Mouse (Mus musculus) C2C12 (cell line): ENCODE measurements at regions not wholly inside any gene's neighbourhood (a gene's known extent, or its start where the extent isn't known, plus 50 kb on each side); places are given as distances from the start of the nearest gene placed in this dataset.

Source experiments
- H3K27me3 ChIP-seq: one replicate; pipeline ENCODE4 v1.6.1; 2011; ENCODE audit not compliant: control insufficient read depth, insufficient read depth, insufficient read length
- H3K36me3 ChIP-seq: one replicate; pipeline ENCODE4 v1.6.1; 2011; ENCODE audit not compliant: control insufficient read depth, insufficient read depth
- H3K4me3 ChIP-seq: one replicate; pipeline ENCODE4 v1.5.1; 2011; ENCODE audit warnings: mild to moderate bottlenecking, control low read depth; ENCODE audit not compliant: poor library complexity, insufficient read depth, severe bottlenecking
- H3K79me2 ChIP-seq: one replicate; pipeline ENCODE4 v1.6.1; 2011; ENCODE audit not compliant: control insufficient read depth, insufficient read depth
- H3K79me3 ChIP-seq: one replicate; pipeline ENCODE4 v1.6.1; 2011; ENCODE audit warnings: low read depth, control low read depth
- H3ac ChIP-seq: one replicate; pipeline ENCODE3; 2011; ENCODE audit warnings: low read depth; ENCODE audit not compliant: control insufficient read depth, insufficient read length
- CEBPB ChIP-seq: IDR thresholded peaks from one replicate; pipeline ENCODE4 v1.6.1; 2011; ENCODE audit warnings: low read depth, mild to moderate bottlenecking, control low read depth, moderate library complexity
- CTCF ChIP-seq: IDR thresholded peaks from one replicate; pipeline ENCODE4 v1.5.1; 2011; ENCODE audit not compliant: control insufficient read depth, insufficient read depth, insufficient read length
- FOSL1 ChIP-seq: IDR thresholded peaks from one replicate; pipeline ENCODE4 v1.8.0; 2011; ENCODE audit warnings: mild to moderate bottlenecking, low read length; ENCODE audit not compliant: poor library complexity, insufficient read depth, severe bottlenecking
- MAX ChIP-seq: IDR thresholded peaks from one replicate; pipeline ENCODE4 v1.6.1; 2011; ENCODE audit warnings: mild to moderate bottlenecking, control low read depth
- MYOD1 ChIP-seq: IDR thresholded peaks from one replicate; pipeline ENCODE4 v1.6.1; 2011; ENCODE audit warnings: low read depth; ENCODE audit not compliant: control insufficient read depth, insufficient read length
- MYOG ChIP-seq: IDR thresholded peaks from one replicate; pipeline ENCODE4 v1.6.1; 2011; ENCODE audit not compliant: control insufficient read depth, insufficient read length; ENCODE audit errors: extremely low read depth
- USF1 ChIP-seq: IDR thresholded peaks from one replicate; pipeline ENCODE4 v1.6.1; 2011; ENCODE audit warnings: low read depth, mild to moderate bottlenecking, control low read depth, moderate library complexity

DNA sequence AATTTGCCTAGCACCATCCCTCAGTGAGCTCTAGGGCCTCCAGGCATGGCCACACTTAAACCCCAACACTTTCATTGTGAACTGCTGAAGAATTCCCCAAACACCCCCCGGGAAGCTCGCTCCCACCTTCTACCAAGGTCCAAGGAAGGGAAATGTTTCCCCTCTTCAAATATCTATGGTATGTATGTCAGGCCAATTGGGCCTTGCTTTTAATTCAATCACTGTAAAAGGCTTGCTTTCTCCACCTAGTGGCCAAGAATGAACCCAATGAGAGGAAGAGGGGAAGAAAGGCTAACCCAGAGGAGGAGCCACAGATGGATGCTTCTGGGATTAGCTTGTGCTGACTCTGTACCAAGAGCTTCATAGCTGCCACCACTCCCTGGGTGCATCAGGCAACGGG, 336.3 kb upstream of the Tgfbr2 start:
- TF ChIP-seq MYOG, result no peak
- TF ChIP-seq USF1, result no peak
- TF ChIP-seq MYOD1, result no peak
- no peak for TF ChIP-seq CEBPB
- no peak for TF ChIP-seq MAX
- H3K4me3 ChIP-seq, result no peak overlapping the region
- no peak overlapping the region for H3ac ChIP-seq

DNA sequence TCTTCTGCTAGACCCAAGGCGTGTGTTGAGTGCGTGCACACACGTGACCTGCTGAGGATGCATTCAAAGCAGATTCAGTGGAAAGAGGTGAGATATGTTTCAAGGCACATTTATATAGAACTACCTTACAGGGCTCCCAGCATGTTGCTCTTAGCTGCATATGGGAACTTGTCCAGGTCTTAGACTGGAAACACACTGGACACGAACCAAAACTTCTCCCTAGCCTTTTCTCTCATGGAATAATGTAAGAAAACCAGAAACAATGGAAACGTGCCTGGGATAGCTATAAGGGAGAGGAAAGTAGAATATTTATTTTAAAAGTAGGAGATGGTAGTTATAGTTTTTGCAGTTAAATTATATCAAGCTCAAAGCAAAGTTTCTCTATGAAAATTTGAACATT, 332.6 kb upstream of the Tgfbr2 start:
- TF ChIP-seq FOSL1 (no peak), MAX (no peak), MYOG (no peak), CTCF (no peak), MYOD1 (no peak), CEBPB (no peak), USF1 (no peak)
- Histone ChIP-seq H3K79me3 (no peaks in the 10 kb centered on the region), H3ac (no peak overlapping the region), H3K36me3 (no peaks in the 10 kb centered on the region), H3K79me2 (no peaks in the 10 kb centered on the region), H3K4me3 (no peak overlapping the region), H3K27me3 (no peaks in the 10 kb centered on the region)

More for the DNA sequence above, 336.3 kb upstream of the Tgfbr2 start:
- Histone ChIP-seq H3K79me3 (no peaks in the 10 kb centered on the region), H3K79me2 (no peaks in the 10 kb centered on the region), H3K36me3 (no peaks in the 10 kb centered on the region), H3K27me3 (no peaks in the 10 kb centered on the region)

DNA sequence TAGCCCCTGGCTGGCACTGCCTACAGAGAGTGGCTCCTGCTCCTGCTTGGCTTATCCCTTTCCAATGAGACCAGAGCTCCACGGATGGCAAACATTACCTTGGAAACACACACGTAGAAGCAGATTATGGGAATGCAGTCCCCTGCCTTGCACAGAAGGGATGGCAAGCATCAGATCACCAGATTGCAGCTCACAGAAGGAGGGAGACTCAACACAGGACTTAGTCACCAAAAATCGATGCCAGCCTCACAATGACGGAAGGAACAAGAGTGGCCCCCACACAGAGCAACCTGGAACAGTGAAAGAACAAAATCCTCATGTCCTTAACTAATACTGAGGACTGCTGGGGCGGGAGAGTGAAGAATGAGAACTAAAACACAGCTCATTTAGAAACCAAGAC, 327.7 kb upstream of the Tgfbr2 start:
- no peaks in the 10 kb centered on the region for H3K36me3 ChIP-seq
- H3K27me3 ChIP-seq, result no peaks in the 10 kb centered on the region
- H3K4me3 ChIP-seq, result no peak overlapping the region
- TF ChIP-seq MYOD1 (no peak), CEBPB (no peak), MAX (no peak), CTCF (no peak), FOSL1 (no peak), USF1 (no peak), MYOG (no peak)
- H3K79me3 ChIP-seq, result no peaks in the 10 kb centered on the region
- no peak overlapping the region for H3ac ChIP-seq
- H3K79me2 ChIP-seq, result no peaks in the 10 kb centered on the region

DNA sequence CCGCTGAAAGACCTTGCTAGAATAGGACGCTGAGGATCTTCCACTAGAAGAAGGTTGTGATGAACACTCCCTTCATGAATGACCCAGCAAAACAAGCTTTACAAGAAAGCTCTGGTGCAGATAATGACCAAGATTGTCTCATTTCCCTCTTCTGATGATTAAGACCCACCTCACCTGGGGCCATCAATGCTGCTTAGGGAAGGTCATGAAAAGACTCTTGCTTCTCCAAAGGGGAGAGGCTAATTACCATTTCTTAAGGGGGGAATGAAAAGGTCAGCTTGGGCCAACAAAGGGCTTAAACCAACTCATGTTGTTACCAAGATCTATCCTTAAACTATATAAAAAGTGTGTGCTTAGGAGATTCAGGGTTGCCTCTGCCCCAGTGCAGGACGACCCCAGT, 325.8 kb upstream of the Tgfbr2 start:
- H3K79me2 ChIP-seq, result no peaks in the 10 kb centered on the region
- no peak overlapping the region for H3ac ChIP-seq
- H3K4me3 ChIP-seq, result no peak overlapping the region
- no peaks in the 10 kb centered on the region for H3K79me3 ChIP-seq
- H3K27me3 ChIP-seq, result no peaks in the 10 kb centered on the region
- H3K36me3 ChIP-seq, result no peaks in the 10 kb centered on the region
- no peak for TF ChIP-seq FOSL1
- TF ChIP-seq CEBPB, result no peak
- no peak for TF ChIP-seq CTCF
- TF ChIP-seq MYOG, result no peak
- no peak for TF ChIP-seq MYOD1
- no peak for TF ChIP-seq MAX
- no peak for TF ChIP-seq USF1

DNA sequence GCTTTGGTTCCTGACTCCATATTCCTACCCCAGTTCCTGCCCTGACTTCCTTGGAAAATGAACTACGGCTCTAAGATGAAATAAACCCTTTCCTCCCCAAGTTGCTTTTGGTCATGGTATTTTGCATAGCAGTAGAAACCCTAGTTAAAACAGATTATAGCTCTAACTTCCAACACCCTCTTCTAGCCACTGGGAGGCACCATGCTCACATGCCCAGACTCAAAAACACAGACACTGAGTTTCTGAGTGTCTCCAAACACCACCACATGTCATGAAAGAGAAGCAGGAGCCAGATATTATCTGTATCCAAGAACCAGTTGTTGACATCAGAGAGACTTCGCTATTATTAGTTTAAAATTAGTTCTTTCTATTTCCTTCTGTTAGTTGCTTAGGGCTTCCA, 316.1 kb upstream of the Tgfbr2 start:
- no peak for TF ChIP-seq MAX
- no peak for TF ChIP-seq CEBPB
- TF ChIP-seq USF1, result no peak
- TF ChIP-seq MYOD1, result no peak
- no peak for TF ChIP-seq MYOG
- no peak for TF ChIP-seq FOSL1
- TF ChIP-seq CTCF, result no peak
- Histone ChIP-seq H3ac (no peak overlapping the region), H3K27me3 (no peaks in the 10 kb centered on the region), H3K4me3 (no peak overlapping the region), H3K36me3 (no peaks in the 10 kb centered on the region), H3K79me2 (no peaks in the 10 kb centered on the region), H3K79me3 (no peaks in the 10 kb centered on the region)

DNA sequence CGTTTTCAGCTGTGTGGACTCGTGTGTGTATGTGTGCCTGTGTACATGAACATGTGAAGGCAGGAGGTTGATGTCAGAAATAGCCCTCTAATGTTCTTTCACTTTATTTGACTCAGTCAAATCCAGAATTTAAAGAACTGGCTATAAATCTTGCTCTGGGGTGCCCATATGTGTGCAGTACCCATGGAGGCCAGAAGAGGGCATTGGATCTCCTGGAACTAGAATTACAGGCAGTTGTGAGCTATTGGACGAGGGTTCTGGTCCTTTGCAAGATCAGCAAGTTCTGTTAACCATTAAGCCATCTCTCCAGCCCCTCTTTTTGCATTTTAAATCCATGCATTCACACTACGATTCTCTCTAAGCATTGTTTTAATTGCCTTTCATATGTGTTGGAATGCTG, 314.6 kb upstream of the Tgfbr2 start:
- Histone ChIP-seq H3K79me2 (no peaks in the 10 kb centered on the region), H3K27me3 (no peaks in the 10 kb centered on the region), H3K79me3 (no peaks in the 10 kb centered on the region), H3K36me3 (no peaks in the 10 kb centered on the region), H3ac (no peak overlapping the region), H3K4me3 (no peak overlapping the region)
- TF ChIP-seq CTCF (no peak), MYOD1 (no peak), MYOG (no peak), USF1 (no peak), MAX (no peak), FOSL1 (no peak), CEBPB (no peak)
